Mouse (Mus musculus) adipose tissue, adult 10 weeks (tissue): ENCODE measurements around the gene RPS10-NUDT3. TPM values are rescaled to one million over a fixed set of nuclear protein-coding genes. Genes with fewer than 3 reads are reported as not detected.

Source experiments
- polyA plus RNA-seq: library from polyadenylated mRNA; stranded (reverse); fragments of 350-450 nt; fragmentation: Illumina TruSeq; extraction: RNeasy Lipid Tissue Mini Kit (QIAGEN cat#74804); gene quantifications from one replicate; pipeline ENCODE4 v1.2.3, GENCODE M21; 2014; ENCODE audit warnings: low read depth, low replicate concordance

Gene RPS10-NUDT3
- not detected for polyA plus RNA-seq

DNA sequence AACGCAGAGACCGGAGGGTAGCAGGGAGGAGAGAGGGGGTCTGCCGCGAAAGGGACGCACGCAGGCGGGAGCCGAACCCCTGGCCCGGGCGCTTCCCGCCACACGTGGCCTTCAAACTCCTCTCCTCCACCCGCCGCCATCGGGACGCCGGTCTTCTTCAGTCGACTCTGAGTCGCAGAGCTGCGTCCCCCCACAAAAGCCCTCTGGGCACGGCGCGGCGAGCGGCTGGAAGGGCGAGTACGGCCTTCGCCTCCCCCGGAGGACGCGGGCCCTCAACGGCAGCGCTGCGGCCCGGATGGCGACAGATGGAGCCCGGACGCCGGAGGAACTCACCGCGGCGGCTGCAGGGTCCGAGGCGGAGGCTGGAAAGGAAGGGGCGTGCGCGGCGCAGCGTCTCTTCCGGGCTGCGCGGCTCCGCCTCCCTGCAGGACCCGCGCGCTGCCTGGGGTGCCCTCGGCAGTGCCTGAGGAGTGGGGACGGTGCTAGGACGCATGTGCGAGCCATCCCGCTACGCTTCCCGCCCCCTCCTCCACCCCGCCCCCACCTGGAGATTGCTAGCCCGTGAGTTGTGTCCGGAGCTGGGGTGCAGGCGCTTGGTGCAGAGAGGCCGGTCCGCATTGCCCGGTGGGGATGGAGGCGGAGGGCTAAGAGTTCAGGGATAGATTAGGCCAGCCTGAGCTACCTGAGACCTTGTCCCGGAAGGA is at the start of gene RPS10-NUDT3:
TSS of gene RPS10-NUDT3 (minus strand) at position 352 of the 704 bp plus-strand sequence.

DNA sequence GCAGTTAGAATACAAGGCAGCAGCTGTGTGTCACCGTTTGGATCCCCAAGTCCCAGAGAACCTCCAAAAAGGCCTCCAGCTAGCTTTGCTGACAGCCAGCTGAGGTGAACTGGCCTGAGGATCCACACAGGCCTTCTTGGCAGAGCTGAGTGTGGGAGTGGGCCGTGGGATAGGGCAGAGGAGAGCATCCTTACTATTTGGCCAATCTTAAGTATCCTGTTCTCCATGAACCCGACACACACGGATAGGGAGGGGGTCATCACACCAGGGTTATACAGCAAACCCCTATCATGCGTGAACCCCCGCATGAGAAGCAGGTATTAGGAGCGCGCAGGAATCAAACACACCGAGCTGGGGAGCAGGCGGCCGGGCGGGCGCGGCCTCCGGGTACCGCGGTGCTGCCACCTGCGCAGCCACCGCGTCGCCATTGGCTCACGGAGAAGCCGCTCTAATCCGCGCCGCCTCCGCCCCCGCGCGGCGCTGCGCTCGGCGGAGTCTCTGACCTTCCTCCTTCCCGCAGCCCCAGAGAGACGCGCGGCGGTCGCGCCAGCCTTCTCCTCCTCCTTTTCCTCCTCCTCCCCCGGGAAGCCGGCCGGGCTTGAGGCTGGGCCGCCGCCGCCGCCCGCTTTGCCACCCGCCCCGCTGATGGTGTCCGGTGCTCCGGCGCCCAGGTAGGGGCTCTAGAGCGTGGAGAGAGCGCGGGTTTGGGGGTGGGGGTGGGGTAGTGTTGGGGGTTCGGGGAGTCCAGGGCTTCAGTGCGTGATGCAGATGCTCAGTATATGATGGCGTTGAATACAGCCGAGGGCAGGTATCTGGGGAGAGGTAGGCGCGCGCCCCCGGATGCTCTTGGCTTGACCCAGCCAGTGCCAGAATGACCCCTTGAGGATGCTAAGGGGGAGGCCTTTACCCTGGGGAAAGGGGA is 20.3 kb upstream of the RPS10-NUDT3 start, which contains the start of gene Pacsin1:
TSS of gene Pacsin1 (plus strand) at position 421 of the 922 bp plus-strand sequence.

DNA sequence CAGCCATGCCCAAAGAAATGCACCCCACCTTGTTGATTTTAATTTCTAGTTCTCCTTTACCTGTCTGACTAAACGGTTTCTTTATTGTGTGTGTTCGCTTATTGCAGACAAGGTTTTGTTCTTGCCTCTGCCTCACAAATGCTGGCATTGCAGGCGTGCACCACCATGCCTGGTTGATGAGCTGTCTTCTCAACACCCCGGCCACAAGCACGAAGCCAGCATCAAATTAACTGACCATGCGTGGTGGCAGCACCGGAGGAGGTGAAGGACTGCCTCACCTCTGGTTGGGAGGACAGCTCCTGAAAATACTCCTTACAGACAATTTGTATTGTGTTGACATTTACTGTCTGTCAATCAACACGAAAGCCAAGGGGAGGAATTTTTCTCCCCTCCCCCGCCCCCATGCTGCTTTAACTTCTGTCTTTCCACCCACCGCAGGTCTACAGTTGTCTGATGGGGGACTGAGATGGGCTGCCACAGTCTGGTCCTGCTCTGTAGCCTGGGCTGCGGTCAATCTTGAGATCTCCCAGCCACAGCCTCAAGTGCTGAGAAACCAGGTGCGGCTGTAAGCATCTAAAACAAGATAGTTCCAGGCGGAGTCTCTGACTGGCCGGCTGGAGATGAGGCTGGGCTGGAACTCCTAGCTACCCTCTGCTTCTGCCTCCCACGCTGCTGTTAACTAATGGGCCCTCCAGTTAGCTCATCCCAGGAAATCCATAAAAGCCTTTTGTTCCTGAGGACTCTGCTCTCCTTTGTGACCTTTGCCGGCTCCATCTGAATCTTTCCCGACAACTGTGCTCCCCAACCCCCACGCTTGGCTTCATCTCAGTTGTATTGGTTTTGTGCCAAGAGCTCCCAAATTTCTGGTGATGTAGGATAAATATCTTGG is 1.4 kb upstream of the RPS10-NUDT3 start, which contains the start of gene Rps10:
TSS of gene Rps10 (minus strand) at position 538 of the 889 bp plus-strand sequence.

DNA sequence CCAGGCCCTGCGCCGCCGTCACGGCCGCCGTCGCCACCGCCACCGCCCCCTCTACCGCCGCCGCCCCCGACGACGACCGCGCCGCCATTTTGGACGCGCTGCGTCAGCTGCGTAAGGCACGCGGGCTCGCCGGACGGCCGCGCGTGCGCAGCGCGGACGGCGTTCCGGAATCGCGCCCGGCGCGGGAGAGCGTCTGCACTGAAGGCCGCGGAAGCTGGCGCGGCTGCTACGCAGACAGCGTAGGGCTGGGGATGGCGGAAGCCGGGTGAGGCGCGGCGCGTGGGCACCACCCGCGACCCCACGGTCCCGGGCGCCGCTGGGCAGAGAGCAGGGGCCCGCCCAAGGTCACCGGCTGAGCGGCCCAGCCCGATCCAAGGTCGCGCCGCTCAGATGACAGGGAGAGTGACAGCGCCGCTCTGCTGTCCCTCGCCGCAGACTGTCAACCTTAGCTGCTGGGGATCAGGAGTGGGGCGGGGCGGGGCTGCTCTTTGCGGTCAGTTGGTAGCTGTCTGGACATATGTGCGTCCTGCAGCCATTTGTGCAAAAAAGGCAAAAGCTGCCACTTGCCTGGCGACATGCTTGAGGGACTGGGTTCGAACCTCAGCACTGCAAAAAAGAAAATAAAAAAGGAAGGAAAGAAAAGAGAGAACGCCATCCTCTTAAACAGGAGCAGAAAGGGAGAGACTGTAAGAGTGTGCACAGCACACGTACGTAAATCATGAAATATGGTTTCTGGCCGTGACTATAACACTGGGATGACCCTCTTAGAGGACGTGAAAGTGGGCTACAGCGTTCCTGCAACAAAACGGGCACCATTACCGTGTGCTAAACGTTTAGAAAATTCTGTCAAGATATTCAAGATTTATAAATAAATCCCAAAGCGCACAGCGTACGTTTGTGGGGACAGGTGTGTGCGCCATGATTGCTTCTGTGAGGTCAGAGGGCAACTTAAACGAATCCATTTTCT is 11.4 kb downstream of the RPS10-NUDT3 start, which contains the start of gene Nudt3:
TSS of gene Nudt3 (minus strand) at position 136 of the 967 bp plus-strand sequence.

DNA sequence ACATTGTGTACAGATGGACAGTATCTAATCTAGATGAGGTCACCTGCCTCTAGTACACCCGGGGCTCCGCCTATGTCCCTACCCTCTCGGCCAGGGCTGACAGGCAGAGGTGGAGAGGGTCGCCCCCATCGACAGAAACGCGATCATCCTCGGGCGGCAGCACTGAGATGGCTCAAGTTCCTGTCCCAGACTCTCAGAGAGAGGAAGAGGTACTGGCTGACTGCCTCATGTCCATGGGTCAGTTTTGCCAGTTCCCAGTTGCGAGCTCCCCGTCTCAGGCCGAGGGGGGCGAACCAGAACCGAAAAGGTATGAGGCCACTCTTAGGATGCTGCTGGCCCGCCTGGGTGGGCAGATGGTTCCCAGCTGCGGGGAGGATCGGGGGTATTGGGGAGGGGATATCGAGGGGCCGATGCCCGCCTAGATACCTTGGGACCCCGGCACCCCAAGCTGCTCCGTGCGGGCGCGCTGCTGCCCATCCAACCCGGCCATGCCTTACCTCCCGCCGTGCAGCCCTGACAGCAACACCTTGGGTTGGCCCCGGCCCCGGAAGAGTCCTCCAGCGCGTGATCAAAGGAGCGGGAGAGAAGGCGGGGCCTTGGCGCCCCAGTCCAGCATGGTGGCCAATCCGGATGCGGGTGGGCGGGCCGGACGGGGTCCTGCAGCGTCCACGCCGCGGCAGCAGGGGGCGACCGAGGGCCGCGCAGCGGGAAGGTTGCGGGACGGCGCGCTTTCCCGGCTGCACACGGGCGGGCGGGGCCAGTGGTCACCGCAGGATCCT is 69.7 kb downstream of the RPS10-NUDT3 start, which contains the start of gene AI413582:
TSS of gene AI413582 (minus strand) at position 594 of the 779 bp plus-strand sequence.

DNA sequence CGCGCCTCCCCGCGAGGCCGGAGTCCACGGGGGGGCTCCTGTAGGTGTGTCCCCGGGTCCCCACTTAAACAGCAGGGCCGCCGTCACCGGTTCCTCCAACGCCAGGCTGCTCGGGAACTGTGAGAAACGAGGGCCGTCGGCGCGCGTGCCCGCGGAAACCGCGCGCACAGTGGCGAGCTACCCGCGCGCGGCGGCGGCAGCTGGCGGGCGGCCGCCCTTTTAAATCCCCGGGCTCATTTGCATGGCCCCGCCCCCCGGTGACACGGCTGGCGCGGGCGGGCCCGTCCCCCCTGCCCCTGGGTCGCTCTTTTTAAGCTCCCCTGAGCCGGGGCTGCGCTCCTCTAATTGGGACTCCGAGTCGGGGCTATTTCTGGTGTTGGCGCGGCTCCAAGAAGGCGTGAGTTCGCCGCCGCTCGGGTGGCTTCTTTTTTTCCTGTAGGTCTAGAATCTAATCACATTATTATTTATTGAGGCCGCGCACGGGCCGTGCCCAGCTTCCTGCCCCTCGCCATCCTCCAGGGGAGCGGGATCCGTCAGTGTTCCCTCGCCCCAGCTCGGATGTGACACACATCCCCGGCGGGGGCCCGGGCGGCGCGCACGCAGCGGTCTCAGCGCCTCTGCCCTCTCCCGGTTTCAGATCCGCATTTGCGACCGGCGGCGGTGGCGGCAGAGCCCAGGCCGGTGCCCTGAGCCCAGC is 78.6 kb downstream of the RPS10-NUDT3 start, which contains the start of gene Hmga1:
TSS of gene Hmga1 (plus strand) at position 183 of the 697 bp plus-strand sequence.

Other genes with a start within 250 kb of the RPS10-NUDT3 start
- gene Grm4, start 113.8 kb downstream of the RPS10-NUDT3 start, polyA plus RNA-seq, result not detected
- gene Hmga1, start 78.7 kb downstream of the RPS10-NUDT3 start, polyA plus RNA-seq, result 35.1 TPM
- 27.0 TPM for gene AI413582, start 69.5 kb downstream of the RPS10-NUDT3 start, polyA plus RNA-seq
- 74.8 TPM for gene Nudt3, start 11.7 kb downstream of the RPS10-NUDT3 start, polyA plus RNA-seq
- 1,364 TPM for gene Rps10, start 1.4 kb upstream of the RPS10-NUDT3 start, polyA plus RNA-seq
- gene Pacsin1, start 20.3 kb upstream of the RPS10-NUDT3 start, polyA plus RNA-seq, result 14.0 TPM
- gene Spdef, start 93.7 kb upstream of the RPS10-NUDT3 start, polyA plus RNA-seq, result 1.3 TPM
- 83.1 TPM for gene D17Wsu92e, start 185.4 kb upstream of the RPS10-NUDT3 start, polyA plus RNA-seq
- 68.7 TPM for gene Snrpc, start 202.9 kb upstream of the RPS10-NUDT3 start, polyA plus RNA-seq
- gene Uhrf1bp1, start 221.2 kb upstream of the RPS10-NUDT3 start, polyA plus RNA-seq, result 9.0 TPM